Mouse (Mus musculus) bone marrow macrophage, adult 2 months (primary cell): ENCODE data around the gene Tmpo.

Experiments
- CTCF ChIP-seq: IDR thresholded peaks from 2 replicates; pipeline ENCODE4 v1.5.1; 2012; ENCODE audit warnings: low read depth, mild to moderate bottlenecking, low read length, moderate library complexity
- POLR2A ChIP-seq: IDR thresholded peaks from 2 replicates; pipeline ENCODE4 v1.6.1; 2012; ENCODE audit warnings: mild to moderate bottlenecking, low read depth, low read length, borderline replicate concordance

DNA sequence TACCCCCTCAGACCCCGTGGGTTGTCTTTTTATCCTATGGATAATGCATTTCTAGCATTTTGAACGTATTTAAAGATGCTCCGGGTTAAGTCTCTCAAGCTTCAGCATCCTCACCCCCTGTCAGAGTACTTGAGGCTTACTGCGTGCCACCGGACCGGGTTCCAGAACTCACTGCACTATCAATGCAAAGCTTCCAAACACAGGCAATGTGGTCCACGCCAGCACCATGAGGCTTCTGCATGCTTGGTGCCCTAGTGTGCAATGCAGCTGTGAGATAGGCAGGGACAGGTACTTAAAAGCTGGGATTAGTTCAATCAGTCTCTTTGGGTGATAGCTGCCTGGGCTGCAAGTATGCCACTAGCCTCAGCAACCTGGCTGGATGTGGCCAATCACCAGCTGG is 35.7 kb downstream of the Tmpo start:
- TF ChIP-seq CTCF (no peak), POLR2A (no peak)
